Mouse (Mus musculus): Measurements from ENCODE around the gene Skint6. TPM values are rescaled to one million over a fixed set of nuclear protein-coding genes. Genes with fewer than 3 reads are reported as not detected.

Skint6 gene
- not detected for polyA plus RNA-seq (2017; shearing (Covaris generic))

- ATAC-seq, result no peak
Observed at GRCm38 (mm10) chr4:113286873-113287272, at the start of gene Skint6. TSS of gene Skint6 (minus strand) at chr4:113286973.

DNA sequence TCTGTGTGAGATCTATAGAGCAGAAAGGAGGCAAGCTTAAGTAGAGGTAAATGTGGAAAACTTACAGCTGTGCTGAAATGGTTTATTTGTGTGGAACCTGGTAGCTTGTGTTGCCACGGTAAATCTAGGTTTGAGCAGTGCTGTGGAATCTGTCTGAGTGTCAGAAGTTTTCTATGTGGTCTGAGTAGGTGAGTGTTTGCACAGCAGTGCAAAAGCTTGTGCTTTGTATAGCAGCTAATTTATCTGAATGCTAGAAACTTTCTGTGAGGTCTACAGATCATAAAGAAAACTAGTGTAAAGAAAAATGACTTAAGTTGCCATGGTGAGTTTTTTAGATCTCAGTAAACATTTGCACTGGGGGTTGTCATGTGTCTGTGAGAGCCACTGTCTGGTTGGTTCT, 34.1 kb upstream of the Skint6 start:
- ATAC-seq, result no peak

GRCm38 (mm10) chr4:113301773-113302473, 15.2 kb upstream of the Skint6 start:
- no peak for ATAC-seq

- ATAC-seq, result no peak
Observed at GRCm38 (mm10) chr4:113263363-113264060, 23.3 kb downstream of the Skint6 start.

GRCm38 (mm10) chr4:113245808-113246207, 41.0 kb downstream of the Skint6 start:
- no peak for ATAC-seq

GRCm38 (mm10) chr4:113067621-113068020, 219.2 kb downstream of the Skint6 start:
- ATAC-seq, result no peak

GRCm38 (mm10) chr4:112979160-112979559, 307.6 kb downstream of the Skint6 start:
- peak; percentile 54 for ATAC-seq

DNA sequence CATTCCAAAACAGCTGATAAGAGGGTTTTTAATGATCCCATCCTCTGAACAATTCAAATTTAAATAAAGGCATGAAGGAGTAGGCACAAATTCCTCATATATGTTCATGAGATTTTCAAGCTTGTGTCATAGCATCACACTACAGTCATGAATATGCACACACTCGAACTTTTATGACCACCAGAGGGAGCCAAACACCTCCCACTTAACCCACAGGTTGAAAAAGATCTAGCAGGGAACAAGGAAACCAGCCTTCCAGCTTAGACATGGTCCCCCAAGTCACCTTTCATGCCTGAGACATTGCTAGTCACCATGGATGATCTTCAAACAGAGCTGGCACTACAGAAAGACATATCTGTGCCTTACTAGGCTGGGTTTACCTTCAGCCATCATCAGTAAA, 496.1 kb downstream of the Skint6 start:
- no peak for ATAC-seq

DNA sequence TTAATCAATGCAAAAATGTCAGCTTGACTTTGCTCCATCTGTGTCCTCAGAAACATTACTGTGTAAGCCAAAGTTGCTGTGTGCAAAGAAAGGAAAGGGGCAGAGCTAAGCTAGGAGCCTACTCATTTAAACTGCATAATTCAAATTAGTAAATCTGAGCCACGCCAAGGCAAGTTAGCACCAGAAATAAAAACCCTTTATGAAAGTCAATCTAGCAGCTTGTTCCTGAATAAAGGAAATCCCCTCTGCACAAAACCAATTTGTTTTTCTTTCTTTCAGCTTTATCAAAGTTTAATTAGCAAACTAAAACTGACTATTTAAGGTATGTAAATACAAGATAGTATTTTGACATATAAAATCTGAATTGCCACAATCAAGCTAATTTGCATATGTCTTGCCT, 512.0 kb downstream of the Skint6 start, which contains the start of gene Skint10:
Gene Skint10 (minus strand): TSS at position 101 of the 400 bp plus-strand sequence.
- ATAC-seq, result no peak

All from activated CD4-positive, CD25-positive, alpha-beta regulatory T cell, adult 4 months (primary cell).